Mouse (Mus musculus) heart, embryonic 13.5 days (tissue): ENCODE measurements around the gene Cemip. TPM values are rescaled to one million over a fixed set of nuclear protein-coding genes. Genes with fewer than 3 reads are reported as not detected.
"Not testable (repeated sequence)": the region's sequence is repeated elsewhere in the genome, so short reads cannot be mapped to it uniquely, and the experiment has no call there.

ENCODE experiments used
- ATAC-seq: fragments of 200-750 bp; cut with Nextera tagmentation; 2 replicates; pipeline ENCODE4 v1.8.0; 2017; ENCODE audit warnings: moderate TSS enrichment; ENCODE audit not compliant: insufficient number of reproducible peaks, low FRiP score, low TSS enrichment; ENCODE audit errors: extremely low read depth
- H3K27ac ChIP-seq: fragments of 300-500 bp; sonication (generic); replicated peaks from 2 replicates; pipeline ENCODE4 v1.5.1; 2015; ENCODE audit warnings: moderate library complexity, mild to moderate bottlenecking, inconsistent platforms
- H3K27me3 ChIP-seq: fragments of 300-500 bp; sonication (generic); replicated peaks from 2 replicates; pipeline ENCODE4 v1.6.1; 2015; ENCODE audit warnings: mild to moderate bottlenecking, inconsistent platforms
- H3K36me3 ChIP-seq: fragments of 300-500 bp; sonication (generic); 2 replicates; pipeline ENCODE4 v1.6.1; 2015; ENCODE audit warnings: mild to moderate bottlenecking, inconsistent platforms
- H3K4me1 ChIP-seq: fragments of 300-500 bp; sonication (generic); 2 replicates; pipeline ENCODE4 v1.6.1; 2015; ENCODE audit warnings: inconsistent platforms
- H3K4me2 ChIP-seq: fragments of 300-500 bp; sonication (generic); 2 replicates; pipeline ENCODE4 v1.6.1; 2015; ENCODE audit warnings: inconsistent platforms, mild to moderate bottlenecking, moderate library complexity
- H3K4me3 ChIP-seq: fragments of 300-500 bp; sonication (generic); 2 replicates; pipeline ENCODE4 v1.5.1; 2015; ENCODE audit warnings: moderate library complexity, mild to moderate bottlenecking, inconsistent platforms
- H3K9ac ChIP-seq: fragments of 300-500 bp; sonication (generic); 2 replicates; pipeline ENCODE4 v1.6.1; 2015; ENCODE audit warnings: inconsistent platforms, mild to moderate bottlenecking, moderate library complexity
- H3K9me3 ChIP-seq: fragments of 300-500 bp; sonication (generic); 2 replicates; pipeline ENCODE4 v1.6.1; 2016; ENCODE audit warnings: inconsistent platforms
- WGBS: fragments of 180-500 bp; shearing (Covaris S2); methylation state at CpG from one replicate; pipeline ENCODE4 v1.1.7; 2015; ENCODE audit warnings: mixed read lengths; 5-methylcytosine and 5-hydroxymethylcytosine counted together
- polyA plus RNA-seq: library from polyadenylated mRNA; unstranded; fragments of >200 nt; fragmentation: Nextera tagmentation; extraction: Ambion mirVana; gene quantifications from 2 replicates; pipeline ENCODE4 v1.2.1, GENCODE M21; 2015

Gene Cemip
- polyA plus RNA-seq: 0.60 and 0.86 TPM in 2 replicates

DNA sequence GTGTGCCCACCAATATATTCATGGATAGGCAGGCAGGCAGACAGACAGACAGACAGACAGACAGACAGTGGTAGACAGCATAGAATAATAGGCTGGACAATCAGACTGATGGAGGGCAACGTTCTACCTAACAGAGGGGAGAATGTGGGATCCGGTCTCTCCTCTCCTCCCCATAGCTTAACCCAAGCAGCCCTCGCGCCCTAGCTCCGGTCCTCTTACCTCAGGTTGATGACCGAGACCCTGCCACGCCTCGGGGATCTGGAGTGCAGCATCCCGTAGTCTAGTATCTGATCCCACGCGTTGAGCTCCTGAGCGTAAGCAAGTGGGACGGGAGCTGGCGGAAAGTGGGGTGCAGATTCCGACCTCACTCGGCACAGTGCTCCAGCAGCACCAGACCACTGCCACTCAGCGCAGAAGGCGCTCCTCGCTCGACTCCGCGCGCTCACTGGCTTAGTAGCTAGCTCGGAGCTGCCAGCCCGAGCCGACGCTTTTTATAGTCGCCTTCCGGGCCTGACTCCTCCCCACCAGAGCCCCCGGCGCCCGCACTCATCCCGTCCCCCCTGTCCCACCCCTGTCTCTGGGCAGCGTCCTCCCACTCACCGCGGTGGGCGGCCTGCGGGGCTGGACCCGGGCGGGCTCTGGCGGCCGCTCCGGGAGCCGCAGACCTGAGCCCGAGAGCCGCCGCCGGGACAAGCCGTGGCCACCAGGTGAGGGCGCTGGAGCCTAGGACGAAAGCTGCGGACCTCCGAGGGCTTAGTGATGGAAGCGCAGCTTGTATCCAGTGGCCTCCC is at the start of gene Cemip:
Gene Cemip (minus strand): TSS at position 464 of the 791 bp plus-strand sequence.
- peak; percentile 52; the same call in 1 of the 2 replicates for ATAC-seq
- Histone ChIP-seq H3K4me2 (peak within 1 kb of the TSS; percentile 83), H3K36me3 (no peaks in the 10 kb centered on the region), H3K27me3 (peaks cover 50% of the 10 kb centered on the region), H3K9me3 (no peaks in the 10 kb centered on the region), H3K9ac (peak within 1 kb of the TSS; percentile 58), H3K4me3 (peak within 1 kb of the TSS; percentile 56), H3K27ac (no peak within 1 kb of the TSS), H3K4me1 (peaks cover 13% of the 10 kb centered on the region)
- WGBS: under 1% methylated on average over 54 of the region's 54 CpGs

DNA sequence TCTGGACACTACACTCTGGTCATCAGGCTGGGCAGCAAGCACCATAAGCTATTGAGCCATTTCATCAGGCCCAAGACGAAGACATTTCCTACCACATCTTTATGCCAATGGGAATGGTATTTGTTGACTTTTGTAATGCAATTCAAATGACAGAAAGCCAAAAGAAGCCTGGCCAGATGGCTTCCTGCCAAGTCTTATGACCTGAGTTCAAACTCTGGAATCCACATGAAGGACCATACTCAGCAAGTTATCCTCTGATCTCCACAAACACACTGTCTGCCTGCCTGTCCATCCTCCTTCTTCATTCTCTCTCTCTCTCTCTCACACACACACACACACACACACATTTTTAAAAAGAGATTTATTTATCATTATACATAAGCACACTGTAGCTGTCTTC is 46.4 kb upstream of the Cemip start:
- H3K27ac ChIP-seq: no peak overlapping the region
- ATAC-seq: no peak
- no peaks in the 10 kb centered on the region for H3K9me3 ChIP-seq
- WGBS: 56% methylated on average over 1 of the region's 1 CpGs
- no peaks in the 10 kb centered on the region for H3K27me3 ChIP-seq
- no peak overlapping the region for H3K9ac ChIP-seq
- H3K4me3 ChIP-seq: no peak overlapping the region
- no peak overlapping the region for H3K4me2 ChIP-seq
- no peaks in the 10 kb centered on the region for H3K36me3 ChIP-seq
- H3K4me1 ChIP-seq: peaks cover 89% of the 10 kb centered on the region

DNA sequence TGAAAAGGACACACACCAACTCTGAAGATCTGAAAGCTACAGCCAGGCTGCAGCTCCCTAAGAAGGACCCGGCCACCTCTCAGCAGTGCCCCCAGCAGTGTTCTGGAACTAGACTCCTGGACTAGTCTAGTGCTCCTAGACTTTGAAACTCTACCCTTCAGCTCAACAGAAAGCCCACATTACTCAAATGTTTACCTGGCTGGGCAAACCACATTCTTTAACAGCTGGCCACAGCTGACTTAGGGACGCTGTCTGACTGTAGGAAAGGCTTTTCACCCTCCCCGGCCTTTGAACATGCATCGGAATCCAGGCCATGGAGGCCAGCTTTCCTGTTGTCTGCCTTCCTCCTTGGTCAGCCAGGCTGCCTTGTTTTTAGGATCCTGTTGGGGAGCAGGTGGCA is 45.4 kb upstream of the Cemip start:
- Histone ChIP-seq H3K4me3 (no peak overlapping the region), H3K9ac (no peak overlapping the region), H3K36me3 (no peaks in the 10 kb centered on the region), H3K9me3 (no peaks in the 10 kb centered on the region), H3K27ac (no peak overlapping the region), H3K4me2 (no peak overlapping the region), H3K4me1 (peaks cover 89% of the 10 kb centered on the region), H3K27me3 (no peaks in the 10 kb centered on the region)
- ATAC-seq: no peak
- 86% methylated on average over 4 of the region's 4 CpGs for WGBS

DNA sequence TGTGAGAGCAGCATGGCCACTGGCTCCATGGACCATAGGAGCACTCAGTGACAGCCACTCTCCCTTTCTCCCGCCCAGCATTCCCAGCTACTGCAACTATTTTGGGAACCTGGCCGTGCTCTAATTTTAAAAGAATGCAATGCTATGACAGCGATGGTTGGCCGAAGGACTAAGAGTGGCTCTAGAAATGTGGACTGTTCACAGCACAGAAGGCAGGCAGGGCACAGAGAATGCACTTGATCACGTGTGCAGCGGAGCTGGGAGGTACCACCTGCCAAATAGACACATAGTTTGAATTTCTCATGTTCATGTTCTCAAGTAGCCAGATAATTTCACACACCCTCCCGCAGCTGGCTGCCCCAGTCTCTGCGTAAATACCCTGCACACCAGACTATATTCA is 42.4 kb upstream of the Cemip start:
- peak; percentile 88 for ATAC-seq
- Histone ChIP-seq H3K4me1 (peaks cover 88% of the 10 kb centered on the region), H3K9ac (peak overlapping the region; percentile 63; the same call in 1 of the 2 replicates), H3K27me3 (no peaks in the 10 kb centered on the region), H3K4me2 (peak overlapping the region; percentile 56), H3K9me3 (no peaks in the 10 kb centered on the region), H3K36me3 (no peaks in the 10 kb centered on the region), H3K4me3 (no peak overlapping the region), H3K27ac (peak overlapping the region; percentile 98)
- WGBS: 25% methylated on average over 8 of the region's 8 CpGs

DNA sequence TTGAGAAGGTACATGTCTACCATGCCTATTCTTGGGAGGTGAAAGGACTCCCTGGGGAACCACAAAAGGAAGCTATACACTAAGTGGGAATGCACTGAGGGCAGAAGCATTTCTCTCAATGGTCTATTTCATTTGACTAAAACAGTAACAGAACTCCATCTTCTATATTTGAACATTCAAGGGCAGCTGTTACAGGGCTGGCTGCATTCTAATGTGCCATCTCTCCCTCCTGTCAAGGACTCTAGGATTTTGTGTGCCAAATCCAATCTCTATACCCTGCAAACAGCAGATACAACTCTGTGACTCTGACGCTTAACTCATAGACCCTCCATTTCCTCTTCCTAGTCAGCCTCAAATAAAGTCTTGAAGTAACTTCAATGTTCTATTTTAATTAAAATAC is 39.4 kb upstream of the Cemip start:
- H3K27me3 ChIP-seq: no peaks in the 10 kb centered on the region
- no peak overlapping the region for H3K9ac ChIP-seq
- H3K9me3 ChIP-seq: no peaks in the 10 kb centered on the region
- no peak for ATAC-seq
- 60% methylated on average over 1 of the region's 1 CpGs for WGBS
- peaks cover 92% of the 10 kb centered on the region for H3K4me1 ChIP-seq
- H3K4me2 ChIP-seq: no peak overlapping the region
- no peak overlapping the region for H3K4me3 ChIP-seq
- no peaks in the 10 kb centered on the region for H3K36me3 ChIP-seq
- no peak overlapping the region for H3K27ac ChIP-seq

DNA sequence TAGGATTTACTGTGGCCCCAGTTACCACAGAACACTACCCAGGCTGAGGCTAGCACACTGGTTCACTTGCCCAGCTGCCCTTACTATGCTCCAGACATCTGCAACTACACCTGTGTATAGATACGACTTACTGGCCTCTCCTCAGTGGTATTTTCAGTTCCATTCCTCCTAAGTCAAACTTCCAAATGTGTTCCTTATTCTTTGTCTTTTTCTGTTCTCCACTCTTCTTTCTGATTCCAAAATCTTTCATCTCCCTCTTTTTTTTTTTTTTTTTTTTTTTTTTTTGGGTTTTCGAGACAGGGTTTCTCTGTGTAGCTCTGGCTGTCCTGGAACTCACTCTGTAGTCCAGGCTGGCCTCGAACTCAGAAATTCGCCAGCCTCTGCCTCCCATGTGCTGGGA is 37.3 kb upstream of the Cemip start:
- H3K36me3 ChIP-seq, H3K9ac ChIP-seq, ATAC-seq, H3K9me3 ChIP-seq, H3K27me3 ChIP-seq, H3K4me2 ChIP-seq, H3K4me3 ChIP-seq, H3K27ac ChIP-seq: not testable (repeated sequence)
- peaks cover 97% of the 10 kb centered on the region for H3K4me1 ChIP-seq
- WGBS: 79% methylated on average over 4 of the region's 4 CpGs

DNA sequence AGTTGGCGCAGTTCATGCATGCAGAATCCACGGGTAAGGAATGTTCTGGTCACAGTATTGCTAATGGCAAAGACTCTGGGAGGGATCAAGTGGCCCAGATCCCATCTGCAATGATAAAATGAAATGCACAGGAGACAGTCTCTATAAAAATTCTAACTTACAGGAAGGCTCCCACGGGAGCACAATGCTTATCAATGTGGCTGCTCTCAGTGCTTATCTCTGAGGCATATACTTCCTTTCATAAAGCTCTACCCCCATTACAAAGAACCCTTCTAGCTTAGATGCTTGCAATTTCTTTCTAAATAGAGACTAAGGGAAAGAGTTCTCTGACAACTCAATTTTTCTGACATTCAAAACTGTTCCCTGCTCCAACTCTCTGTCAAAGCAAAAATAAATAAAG is 35.5 kb upstream of the Cemip start:
- Histone ChIP-seq H3K9me3 (no peaks in the 10 kb centered on the region), H3K4me1 (peaks cover 97% of the 10 kb centered on the region), H3K9ac (no peak overlapping the region), H3K4me3 (no peak overlapping the region), H3K4me2 (no peak overlapping the region), H3K27ac (peak overlapping the region; percentile 51), H3K27me3 (no peaks in the 10 kb centered on the region), H3K36me3 (no peaks in the 10 kb centered on the region)
- WGBS: 41% methylated on average over 3 of the region's 3 CpGs
- no peak for ATAC-seq

DNA sequence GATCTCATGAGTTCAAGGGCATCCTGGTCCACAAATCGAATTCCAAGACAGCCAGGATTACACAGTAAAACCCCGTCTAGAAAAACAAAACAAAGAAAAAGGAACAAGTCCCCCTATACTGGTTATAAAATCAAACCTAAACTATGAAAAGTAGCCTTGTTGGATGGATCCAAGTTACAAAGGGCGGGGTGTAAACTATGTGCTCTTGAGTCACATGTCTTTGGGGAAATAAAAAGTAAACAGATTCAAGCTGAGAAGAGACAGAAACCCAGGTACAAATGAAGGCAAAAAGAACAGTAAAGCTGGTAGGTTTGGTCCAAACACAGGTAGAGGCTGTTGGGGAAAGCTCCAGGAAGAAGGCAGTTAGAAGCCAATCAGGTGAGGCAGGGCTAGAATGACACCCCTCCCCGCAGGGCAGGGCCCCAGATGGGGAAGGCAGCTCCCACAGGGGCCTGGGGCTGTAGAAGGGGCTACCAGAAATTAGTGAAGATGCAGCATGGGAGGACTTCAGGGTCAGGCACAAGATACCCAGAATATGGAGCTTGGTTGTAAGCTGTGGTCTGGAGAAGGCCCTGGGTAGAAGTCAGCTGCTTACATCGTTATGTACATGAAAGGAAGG is 33.9 kb upstream of the Cemip start:
- Histone ChIP-seq H3K9ac (no peak overlapping the region), H3K36me3 (peaks cover 10% of the 10 kb centered on the region; the same call in 1 of the 2 replicates), H3K4me3 (no peak overlapping the region), H3K4me1 (peaks cover 97% of the 10 kb centered on the region), H3K27ac (peak overlapping the region; percentile 53), H3K9me3 (no peaks in the 10 kb centered on the region), H3K4me2 (no peak overlapping the region), H3K27me3 (no peaks in the 10 kb centered on the region)
- no peak for ATAC-seq
- whole genome bisulfite sequencing: 66% methylated on average over 5 of the region's 5 CpGs

DNA sequence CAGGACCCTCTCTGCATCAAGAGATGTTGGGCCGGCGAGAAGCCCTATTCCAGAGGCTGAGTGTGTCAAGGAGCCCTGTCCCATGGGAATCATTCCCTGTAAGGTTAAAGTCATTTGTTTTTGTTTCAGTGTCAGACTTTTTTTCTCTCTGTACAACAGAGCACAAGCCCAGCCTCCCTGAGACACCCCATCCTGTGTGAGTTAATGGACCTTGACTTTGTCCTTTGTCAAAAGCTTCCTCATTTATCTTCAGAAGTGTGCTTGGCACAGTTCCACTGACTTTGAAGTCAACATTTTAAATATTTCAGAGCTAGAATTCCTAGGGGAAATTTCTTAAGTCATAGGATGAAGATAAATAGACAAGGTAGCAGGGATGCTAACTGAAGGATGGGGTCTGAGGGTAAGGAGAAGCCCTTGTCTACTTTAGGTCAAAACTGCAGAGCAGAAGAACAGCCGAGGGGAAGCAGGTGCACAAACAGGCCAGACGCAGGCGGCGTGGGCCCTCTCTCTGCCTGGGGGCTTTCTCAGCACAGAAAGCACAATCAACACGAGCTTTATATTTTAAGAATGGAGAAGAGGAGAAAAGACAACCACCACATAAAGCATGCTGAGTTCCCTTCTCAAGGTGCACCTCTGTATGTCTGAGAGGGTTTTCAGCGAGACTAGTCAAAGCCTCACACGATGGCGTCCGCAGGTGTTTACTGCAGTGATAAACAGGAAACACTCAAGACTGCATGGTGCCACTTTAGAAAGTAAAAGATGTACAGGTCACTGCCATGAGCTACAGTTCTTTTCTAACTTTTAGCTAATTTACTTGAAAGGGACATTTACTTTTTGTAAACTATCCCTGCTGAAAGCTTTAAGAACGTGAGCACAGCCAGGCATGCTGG is 33.2 kb upstream of the Cemip start:
- Histone ChIP-seq H3K27ac (peak overlapping the region; percentile 60), H3K4me3 (no peak overlapping the region), H3K9ac (no peak overlapping the region), H3K4me2 (no peak overlapping the region), H3K4me1 (peaks cover 98% of the 10 kb centered on the region), H3K9me3 (no peaks in the 10 kb centered on the region), H3K27me3 (no peaks in the 10 kb centered on the region), H3K36me3 (peaks cover 11% of the 10 kb centered on the region; the same call in 1 of the 2 replicates)
- WGBS: 60% methylated on average over 12 of the region's 12 CpGs
- ATAC-seq: no peak

DNA sequence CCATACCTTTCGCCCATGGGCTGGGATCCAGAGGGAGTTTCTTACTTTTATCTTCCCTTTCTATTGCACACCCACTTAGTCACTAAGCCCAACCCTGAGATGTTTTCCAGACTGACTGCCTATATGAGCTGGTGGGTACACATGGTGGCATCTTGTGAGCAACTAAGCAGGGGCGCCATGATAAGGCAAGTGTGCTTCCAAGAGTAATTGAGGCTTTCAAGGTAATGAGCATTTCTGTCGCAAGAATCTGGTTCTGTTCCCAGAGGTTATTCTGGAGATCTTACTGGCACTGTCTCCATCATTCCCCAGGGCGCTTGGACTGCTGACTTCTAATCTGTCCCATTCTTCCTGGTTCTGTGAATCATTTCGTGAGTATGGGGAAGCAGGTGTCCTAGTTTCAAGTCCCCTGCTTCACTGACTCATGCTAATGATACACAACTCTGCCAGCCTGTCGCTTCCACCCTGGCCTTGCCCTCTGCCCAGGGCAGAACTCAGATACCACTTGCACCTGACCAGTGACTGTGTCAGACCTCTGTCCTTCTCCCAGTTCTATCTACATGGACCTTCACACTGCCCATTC is 31.3 kb upstream of the Cemip start:
- Histone ChIP-seq H3K4me2 (no peak overlapping the region), H3K27me3 (no peaks in the 10 kb centered on the region), H3K4me1 (peaks cover 88% of the 10 kb centered on the region), H3K4me3 (no peak overlapping the region), H3K9me3 (no peaks in the 10 kb centered on the region), H3K36me3 (peaks cover 26% of the 10 kb centered on the region), H3K27ac (no peak overlapping the region), H3K9ac (no peak overlapping the region)
- 70% methylated on average over 6 of the region's 6 CpGs for WGBS
- ATAC-seq: no peak
